Mouse (Mus musculus): ENCODE measurements around the gene Mindy1. TPM values are rescaled to one million over a fixed set of nuclear protein-coding genes. Genes with fewer than 3 reads are reported as not detected.
"Not testable (repeated sequence)": the region's sequence is repeated elsewhere in the genome, so short reads cannot be mapped to it uniquely, and the experiment has no call there.

The Mindy1 gene
- polyA plus RNA-seq, 2 experiments: 45.6 to 45.8 TPM

GRCm38 (mm10) chr3:95337345-95337744 lies 56.2 kb downstream of the Mindy1 start:
- 92% methylated on average over 4 of the region's 4 CpGs for WGBS
- no peak overlapping the region for H3K9ac ChIP-seq (ENCODE audit: low read depth, low read length, severe bottlenecking)
- H3K4me1 ChIP-seq (ENCODE audit: control insufficient read depth, insufficient read depth, low read length): no peaks in the 10 kb centered on the region
- H3K36me3 ChIP-seq (ENCODE audit: control insufficient read depth, insufficient read depth, low read length): peaks cover 98% of the 10 kb centered on the region
- no peaks in the 10 kb centered on the region for H3K9me3 ChIP-seq (ENCODE audit: control insufficient read depth, low read length)
- no peak overlapping the region for H3K27ac ChIP-seq (replicated peaks; ENCODE audit: low read depth, low read length)
- H3K4me3 ChIP-seq (replicated peaks; ENCODE audit: low read length): no peak overlapping the region
- DNase-seq (ENCODE audit: low spot score) (no peak), ATAC-seq (ENCODE audit: low FRiP score, low read depth) (no peak)
- H3K27me3 ChIP-seq (ENCODE audit: control insufficient read depth, insufficient read depth, low read length): no peaks in the 10 kb centered on the region
- H3K4me2 ChIP-seq (replicated peaks; ENCODE audit: low read depth, low read length, severe bottlenecking): no peak overlapping the region
- TF ChIP-seq POLR2A (IDR thresholded peaks at IDR 0.05; ENCODE audit: borderline replicate concordance, extremely low read depth, insufficient read depth, insufficient read length): no peak

- H3K36me3 ChIP-seq (ENCODE audit: control insufficient read depth, insufficient read depth, low read length): peaks cover 98% of the 10 kb centered on the region
- H3K4me1 ChIP-seq (ENCODE audit: control insufficient read depth, insufficient read depth, low read length): no peaks in the 10 kb centered on the region
- no peaks in the 10 kb centered on the region for H3K9me3 ChIP-seq (ENCODE audit: control insufficient read depth, low read length)
- TF ChIP-seq POLR2A (IDR thresholded peaks at IDR 0.05; ENCODE audit: borderline replicate concordance, extremely low read depth, insufficient read depth, insufficient read length): no peak
- no peak overlapping the region for H3K4me3 ChIP-seq (replicated peaks; ENCODE audit: low read length)
- H3K27ac ChIP-seq (replicated peaks; ENCODE audit: low read depth, low read length): no peak overlapping the region
- H3K27me3 ChIP-seq (ENCODE audit: control insufficient read depth, insufficient read depth, low read length): no peaks in the 10 kb centered on the region
- no peak overlapping the region for H3K9ac ChIP-seq (ENCODE audit: low read depth, low read length, severe bottlenecking)
- H3K4me2 ChIP-seq (replicated peaks; ENCODE audit: low read depth, low read length, severe bottlenecking): no peak overlapping the region
- DNase-seq (ENCODE audit: low spot score) (no peak), ATAC-seq (ENCODE audit: low FRiP score, low read depth) (no peak)
- WGBS: 93% methylated on average over 4 of the region's 4 CpGs
Observed at GRCm38 (mm10) chr3:95338251-95338650, 57.1 kb downstream of the Mindy1 start.

GRCm38 (mm10) chr3:95343356-95344000 lies 62.3 kb downstream of the Mindy1 start:
- ATAC-seq (ENCODE audit: low FRiP score, low read depth); H3K4me2 ChIP-seq (replicated peaks; ENCODE audit: low read depth, low read length, severe bottlenecking); H3K27ac ChIP-seq (replicated peaks; ENCODE audit: low read depth, low read length); H3K9me3 ChIP-seq (ENCODE audit: control insufficient read depth, low read length); H3K4me3 ChIP-seq (replicated peaks; ENCODE audit: low read length); H3K27me3 ChIP-seq (ENCODE audit: control insufficient read depth, insufficient read depth, low read length); DNase-seq (ENCODE audit: low spot score); H3K9ac ChIP-seq (ENCODE audit: low read depth, low read length, severe bottlenecking); H3K4me1 ChIP-seq (ENCODE audit: control insufficient read depth, insufficient read depth, low read length): not testable (repeated sequence)
- peaks cover 86% of the 10 kb centered on the region for H3K36me3 ChIP-seq (ENCODE audit: control insufficient read depth, insufficient read depth, low read length)
- 96% methylated on average over 9 of the region's 9 CpGs for WGBS

Other genes starting within 250 kb of the Mindy1 start
- gene Psmd4, start 238.7 kb upstream of the Mindy1 start, polyA plus RNA-seq (2012; rRNA removed): 249 and 282 TPM in 2 replicates
- 258 and 280 TPM in 2 replicates for gene Psmd4, start 238.7 kb upstream of the Mindy1 start, polyA plus RNA-seq (2014; fragmentation: Nextera tagmentation; extraction: Ambion mirVana)
- 35.1 and 41.2 TPM in 2 replicates for gene Pip5k1a, start 174.4 kb upstream of the Mindy1 start, polyA plus RNA-seq (2012; rRNA removed)
- gene Pip5k1a, start 174.4 kb upstream of the Mindy1 start, polyA plus RNA-seq (2014; fragmentation: Nextera tagmentation; extraction: Ambion mirVana): 15.7 and 16.5 TPM in 2 replicates
- gene Vps72, start 170.3 kb upstream of the Mindy1 start, polyA plus RNA-seq (2012; rRNA removed): 125 and 130 TPM in 2 replicates
- gene Vps72, start 170.3 kb upstream of the Mindy1 start, polyA plus RNA-seq (2014; fragmentation: Nextera tagmentation; extraction: Ambion mirVana): 141 and 163 TPM in 2 replicates
- 3.2 and 5.0 TPM in 2 replicates for gene Tmod4, start 156.9 kb upstream of the Mindy1 start, polyA plus RNA-seq (2012; rRNA removed)
- 2.9 and 3.7 TPM in 2 replicates for gene Tmod4, start 156.9 kb upstream of the Mindy1 start, polyA plus RNA-seq (2014; fragmentation: Nextera tagmentation; extraction: Ambion mirVana)
- gene Scnm1, start 147.3 kb upstream of the Mindy1 start, polyA plus RNA-seq (2012; rRNA removed): 85.0 and 106 TPM in 2 replicates
- 65.7 and 73.1 TPM in 2 replicates for gene Scnm1, start 147.3 kb upstream of the Mindy1 start, polyA plus RNA-seq (2014; fragmentation: Nextera tagmentation; extraction: Ambion mirVana)
- 11.7 and 11.8 TPM in 2 replicates for gene Lysmd1, start 147.3 kb upstream of the Mindy1 start, polyA plus RNA-seq (2012; rRNA removed)
- 13.3 and 15.3 TPM in 2 replicates for gene Lysmd1, start 147.3 kb upstream of the Mindy1 start, polyA plus RNA-seq (2014; fragmentation: Nextera tagmentation; extraction: Ambion mirVana)
- gene Tnfaip8l2, start 139.0 kb upstream of the Mindy1 start, polyA plus RNA-seq (2012; rRNA removed): 4.4 and 4.9 TPM in 2 replicates
- 6.1 and 8.0 TPM in 2 replicates for gene Tnfaip8l2, start 139.0 kb upstream of the Mindy1 start, polyA plus RNA-seq (2014; fragmentation: Nextera tagmentation; extraction: Ambion mirVana)
- 56.5 and 79.0 TPM in 2 replicates for gene Sema6c, start 120.9 kb upstream of the Mindy1 start, polyA plus RNA-seq (2012; rRNA removed)
- 14.0 and 15.7 TPM in 2 replicates for gene Sema6c, start 120.9 kb upstream of the Mindy1 start, polyA plus RNA-seq (2014; fragmentation: Nextera tagmentation; extraction: Ambion mirVana)
- 26.2 and 26.4 TPM in 2 replicates for gene Gabpb2, start 63.4 kb upstream of the Mindy1 start, polyA plus RNA-seq (2012; rRNA removed)
- 9.7 and 11.5 TPM in 2 replicates for gene Gabpb2, start 63.4 kb upstream of the Mindy1 start, polyA plus RNA-seq (2014; fragmentation: Nextera tagmentation; extraction: Ambion mirVana)
- 76.1 and 93.1 TPM in 2 replicates for gene Cdc42se1, start 52.6 kb upstream of the Mindy1 start, polyA plus RNA-seq (2012; rRNA removed)
- gene Cdc42se1, start 52.6 kb upstream of the Mindy1 start, polyA plus RNA-seq (2014; fragmentation: Nextera tagmentation; extraction: Ambion mirVana): 119 and 126 TPM in 2 replicates
- gene Mllt11, start 49.2 kb upstream of the Mindy1 start, polyA plus RNA-seq (2012; rRNA removed): 38.5 and 42.4 TPM in 2 replicates
- 16.7 and 17.4 TPM in 2 replicates for gene Mllt11, start 49.2 kb upstream of the Mindy1 start, polyA plus RNA-seq (2014; fragmentation: Nextera tagmentation; extraction: Ambion mirVana)
- gene Gm128, start 39.7 kb upstream of the Mindy1 start, polyA plus RNA-seq (2012; rRNA removed): 0.87 and 0.89 TPM in 2 replicates
- 0.50 and 0.63 TPM in 2 replicates for gene Gm128, start 39.7 kb upstream of the Mindy1 start, polyA plus RNA-seq (2014; fragmentation: Nextera tagmentation; extraction: Ambion mirVana)
- gene Bnipl, start 30.2 kb upstream of the Mindy1 start, polyA plus RNA-seq (2012; rRNA removed): 6.8 and 12.0 TPM in 2 replicates
- gene Bnipl, start 30.2 kb upstream of the Mindy1 start, polyA plus RNA-seq (2014; fragmentation: Nextera tagmentation; extraction: Ambion mirVana): 11.7 and 13.3 TPM in 2 replicates
- gene Prune1, start 731 bp downstream of the Mindy1 start, polyA plus RNA-seq (2012; rRNA removed): 31.5 and 38.0 TPM in 2 replicates
- 21.8 and 24.0 TPM in 2 replicates for gene Prune1, start 731 bp downstream of the Mindy1 start, polyA plus RNA-seq (2014; fragmentation: Nextera tagmentation; extraction: Ambion mirVana)
- gene Anxa9, start 25.8 kb downstream of the Mindy1 start, polyA plus RNA-seq (2012; rRNA removed): 3.8 and 4.7 TPM in 2 replicates
- gene Anxa9, start 25.8 kb downstream of the Mindy1 start, polyA plus RNA-seq (2014; fragmentation: Nextera tagmentation; extraction: Ambion mirVana): 4.7 and 4.9 TPM in 2 replicates
- gene Cers2, start 33.4 kb downstream of the Mindy1 start, polyA plus RNA-seq (2012; rRNA removed): 183 TPM in 2 replicates
- 140 and 155 TPM in 2 replicates for gene Cers2, start 33.4 kb downstream of the Mindy1 start, polyA plus RNA-seq (2014; fragmentation: Nextera tagmentation; extraction: Ambion mirVana)
- 56.2 and 57.9 TPM in 2 replicates for gene Setdb1, start 75.9 kb downstream of the Mindy1 start, polyA plus RNA-seq (2012; rRNA removed)
- 44.2 and 51.7 TPM in 2 replicates for gene Setdb1, start 75.9 kb downstream of the Mindy1 start, polyA plus RNA-seq (2014; fragmentation: Nextera tagmentation; extraction: Ambion mirVana)
- 0.18 TPM in 1 of 2 replicates, not detected in the other for gene 4930558C23Rik, start 121.5 kb downstream of the Mindy1 start, polyA plus RNA-seq (2012; rRNA removed)
- not detected in 2 replicates for gene 4930558C23Rik, start 121.5 kb downstream of the Mindy1 start, polyA plus RNA-seq (2014; fragmentation: Nextera tagmentation; extraction: Ambion mirVana)
- gene Arnt, start 153.0 kb downstream of the Mindy1 start, polyA plus RNA-seq (2012; rRNA removed): 57.1 and 70.3 TPM in 2 replicates
- 37.9 and 44.8 TPM in 2 replicates for gene Arnt, start 153.0 kb downstream of the Mindy1 start, polyA plus RNA-seq (2014; fragmentation: Nextera tagmentation; extraction: Ambion mirVana)
- gene Ctsk, start 217.9 kb downstream of the Mindy1 start, polyA plus RNA-seq (2012; rRNA removed): 53.2 and 65.1 TPM in 2 replicates
- gene Ctsk, start 217.9 kb downstream of the Mindy1 start, polyA plus RNA-seq (2014; fragmentation: Nextera tagmentation; extraction: Ambion mirVana): 82.1 and 103 TPM in 2 replicates
- gene Ctss, start 245.4 kb downstream of the Mindy1 start, polyA plus RNA-seq (2012; rRNA removed): 10.9 and 14.2 TPM in 2 replicates
- gene Ctss, start 245.4 kb downstream of the Mindy1 start, polyA plus RNA-seq (2014; fragmentation: Nextera tagmentation; extraction: Ambion mirVana): 23.6 and 24.3 TPM in 2 replicates

Data from limb, embryonic 14.5 days (tissue).